Mouse (Mus musculus): ENCODE data around the gene Gm7792. TPM values are rescaled to one million over a fixed set of nuclear protein-coding genes. Genes with fewer than 3 reads are reported as not detected.

The Gm7792 gene
- total RNA-seq (2023): not detected

GRCm38 (mm10) chr5:93843476-93843875, at the start of gene Gm7792:
TSS of gene Gm7792 (plus strand) at chr5:93843776.

Other genes with a start within 250 kb of the Gm7792 start
- gene C87414, start 172.2 kb upstream of the Gm7792 start, total RNA-seq (2023): not detected
- not detected for gene Gm16429, start 85.3 kb downstream of the Gm7792 start, total RNA-seq (2023)
- gene BC061212, start 226.8 kb downstream of the Gm7792 start, total RNA-seq (2023): not detected
- not detected for gene Gm6351, start 232.6 kb downstream of the Gm7792 start, total RNA-seq (2023)

Data from neutrophil, adult 83 days (primary cell).